Mouse (Mus musculus): ENCODE results near the gene Zfp653. TPM values are rescaled to one million over a fixed set of nuclear protein-coding genes. Genes with fewer than 3 reads are reported as not detected.

The Zfp653 gene
- polyA plus RNA-seq, 1 experiment = 15.7 TPM

GRCm38 (mm10) chr9:22069881-22070553 lies 1.2 kb downstream of the Zfp653 start:
- no peak for DNase-seq (ENCODE audit: low read depth)

- no peak for DNase-seq (ENCODE audit: low read depth)
Observed at GRCm38 (mm10) chr9:22067195-22067594, 4.0 kb downstream of the Zfp653 start.

GRCm38 (mm10) chr9:22066433-22066832 lies 4.7 kb downstream of the Zfp653 start:
- no peak for DNase-seq (ENCODE audit: low read depth)

DNA sequence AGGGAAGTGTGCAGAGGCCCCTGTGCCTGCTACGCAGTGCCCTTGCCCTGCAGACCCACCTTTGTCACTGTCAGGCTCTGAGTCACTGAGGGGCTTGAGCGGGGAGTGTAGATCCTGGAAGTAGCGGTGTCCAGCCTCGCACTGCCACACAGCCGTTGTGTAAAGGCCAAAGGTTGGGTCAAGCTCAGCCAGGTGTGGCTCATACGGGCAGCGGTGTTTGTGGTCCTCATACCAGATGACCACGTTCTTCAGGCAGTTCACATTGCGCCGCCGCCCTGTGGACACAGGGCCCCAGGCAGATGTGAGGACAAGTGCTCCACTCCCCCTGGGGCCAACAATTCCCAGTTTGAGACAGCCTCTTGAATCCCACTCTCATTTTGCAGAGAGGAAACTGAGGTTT lies 5.5 kb downstream of the Zfp653 start:
- DNase-seq (ENCODE audit: low read depth) = no peak

DNA sequence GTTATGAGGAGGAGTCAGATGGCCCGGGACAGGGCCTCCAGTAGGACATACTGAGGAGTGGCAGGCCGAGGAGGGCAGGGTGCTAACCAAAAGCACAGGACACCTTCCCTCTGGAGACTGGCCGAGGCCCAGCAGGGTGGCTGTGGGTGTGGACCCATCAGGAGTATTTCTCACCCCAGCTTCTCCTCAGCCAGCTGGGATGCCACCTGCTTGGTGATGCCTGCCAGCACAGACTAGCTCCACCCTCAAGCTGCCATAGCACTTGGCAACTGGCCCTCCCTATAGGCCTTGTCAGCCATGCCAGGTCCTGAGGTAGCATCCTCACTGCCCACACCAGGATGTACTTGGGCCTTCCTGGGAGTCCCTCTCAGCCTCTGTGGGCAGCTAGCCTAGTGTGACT lies 6.8 kb downstream of the Zfp653 start:
- no peak for DNase-seq (ENCODE audit: low read depth)

DNA sequence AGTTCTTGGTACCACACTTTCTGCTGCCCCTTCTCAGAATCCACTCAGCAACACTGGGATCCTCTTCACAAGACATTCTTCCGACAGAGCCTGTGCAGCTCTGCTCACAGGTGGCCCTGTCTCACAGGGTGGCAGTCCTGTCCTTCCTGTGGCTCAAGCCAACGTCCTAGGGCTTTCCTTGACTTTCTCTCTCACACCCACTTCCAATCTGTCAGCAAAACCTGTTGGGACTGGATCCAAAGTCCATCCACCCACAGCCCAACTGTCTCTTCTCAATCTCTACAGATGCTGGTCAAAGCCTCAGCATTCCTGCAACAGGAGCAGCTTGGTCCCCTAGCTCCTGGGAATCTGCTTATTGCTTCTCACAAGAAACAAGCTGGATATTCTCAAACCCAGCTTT lies 9.8 kb downstream of the Zfp653 start:
- no peak for DNase-seq (ENCODE audit: low read depth)

DNA sequence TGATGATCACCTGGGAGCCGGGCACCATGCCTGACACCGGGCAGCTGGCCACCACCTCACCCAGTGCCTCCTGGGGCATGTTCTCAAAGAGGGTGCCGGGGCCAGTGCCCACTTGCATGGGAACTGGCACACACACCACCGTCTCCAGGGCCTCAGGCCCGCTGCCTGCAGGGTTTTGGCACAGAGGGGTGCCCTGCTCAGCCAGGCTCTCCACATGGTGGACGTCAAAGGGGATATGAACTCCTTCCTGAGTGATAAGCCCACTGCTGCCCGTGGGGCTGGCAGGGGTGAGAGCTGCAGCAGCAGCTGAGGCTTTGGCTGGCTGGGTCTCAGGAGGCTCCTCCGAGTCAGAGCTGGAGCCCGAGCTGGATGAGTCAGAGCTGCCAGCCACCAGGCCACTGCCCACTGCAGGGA lies 13.2 kb downstream of the Zfp653 start:
- DNase-seq (ENCODE audit: low read depth) = no peak

DNA sequence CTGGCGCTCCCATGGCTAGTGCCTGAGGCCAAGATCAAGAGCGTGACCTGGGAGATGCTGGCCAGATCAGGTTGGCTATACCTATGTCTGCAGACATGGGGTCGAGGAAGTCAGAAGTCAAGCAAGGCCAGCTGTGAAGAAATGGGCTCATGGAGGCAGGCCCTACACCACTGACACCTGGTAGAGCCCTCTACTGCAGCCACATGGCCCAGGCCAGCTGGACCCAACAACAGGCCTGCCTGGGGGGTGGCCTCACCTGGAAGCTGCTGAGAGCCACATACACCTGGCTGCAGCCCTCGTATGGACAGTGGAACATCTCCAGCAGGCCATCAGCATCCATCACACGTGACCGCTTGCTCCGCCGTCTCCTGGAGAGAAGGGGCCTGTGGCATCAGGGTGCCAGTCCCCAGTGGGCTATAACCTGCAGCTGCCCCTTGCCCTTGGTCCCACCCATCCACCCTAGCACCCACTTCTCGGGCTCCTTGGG lies 14.1 kb downstream of the Zfp653 start:
- DNase-seq (ENCODE audit: low read depth) = no peak

DNA sequence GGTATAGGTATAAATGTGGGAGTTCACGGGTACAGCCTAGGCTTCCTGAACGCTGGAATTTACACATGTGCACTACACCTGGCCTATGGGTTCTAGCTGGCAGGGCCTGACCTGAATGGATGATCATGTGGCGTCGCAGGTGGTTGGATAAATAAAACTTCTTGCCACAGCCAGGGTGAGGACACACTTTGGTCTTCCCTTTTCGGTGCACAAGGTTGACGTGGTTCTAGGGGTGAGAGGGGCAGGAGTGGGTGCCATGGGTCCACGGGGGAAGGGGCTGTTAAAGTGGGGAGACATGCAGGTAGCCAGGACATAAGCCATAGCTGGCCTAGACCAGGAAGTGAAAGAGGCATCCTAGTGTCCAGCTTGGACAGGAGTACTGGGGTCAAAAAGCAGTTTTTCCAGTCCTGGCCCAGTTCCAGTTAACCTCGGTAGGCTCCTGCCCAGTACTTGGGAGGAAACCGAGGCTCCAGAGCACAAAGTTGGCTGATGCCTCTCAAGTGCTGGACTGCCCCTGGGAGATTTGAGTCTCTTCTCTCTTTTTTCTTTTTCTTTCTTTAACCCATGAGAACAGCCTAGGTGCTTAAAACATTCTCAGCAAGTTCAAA lies 14.8 kb downstream of the Zfp653 start:
- DNase-seq (ENCODE audit: low read depth) = no peak

DNA sequence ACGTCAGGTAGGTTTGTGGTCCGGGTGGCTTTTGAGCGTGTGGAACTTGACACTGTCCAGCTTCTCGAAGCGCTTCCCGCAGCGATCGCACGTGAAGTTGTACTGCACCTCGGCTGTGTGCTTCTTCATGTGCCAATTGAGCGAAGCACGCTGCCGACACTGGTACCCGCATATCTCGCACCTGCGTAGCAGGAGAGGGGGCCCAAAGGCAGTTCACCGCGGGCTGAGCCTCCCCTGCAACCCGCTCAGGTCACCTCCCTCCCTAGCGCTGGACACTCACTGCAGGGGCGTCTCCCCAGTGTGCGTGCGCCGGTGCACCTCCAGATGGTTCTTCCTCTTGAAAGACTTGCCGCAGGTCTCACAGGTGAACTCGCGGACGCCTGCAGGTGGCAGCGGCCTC lies 15.5 kb downstream of the Zfp653 start:
- DNase-seq (ENCODE audit: low read depth) = no peak

DNA sequence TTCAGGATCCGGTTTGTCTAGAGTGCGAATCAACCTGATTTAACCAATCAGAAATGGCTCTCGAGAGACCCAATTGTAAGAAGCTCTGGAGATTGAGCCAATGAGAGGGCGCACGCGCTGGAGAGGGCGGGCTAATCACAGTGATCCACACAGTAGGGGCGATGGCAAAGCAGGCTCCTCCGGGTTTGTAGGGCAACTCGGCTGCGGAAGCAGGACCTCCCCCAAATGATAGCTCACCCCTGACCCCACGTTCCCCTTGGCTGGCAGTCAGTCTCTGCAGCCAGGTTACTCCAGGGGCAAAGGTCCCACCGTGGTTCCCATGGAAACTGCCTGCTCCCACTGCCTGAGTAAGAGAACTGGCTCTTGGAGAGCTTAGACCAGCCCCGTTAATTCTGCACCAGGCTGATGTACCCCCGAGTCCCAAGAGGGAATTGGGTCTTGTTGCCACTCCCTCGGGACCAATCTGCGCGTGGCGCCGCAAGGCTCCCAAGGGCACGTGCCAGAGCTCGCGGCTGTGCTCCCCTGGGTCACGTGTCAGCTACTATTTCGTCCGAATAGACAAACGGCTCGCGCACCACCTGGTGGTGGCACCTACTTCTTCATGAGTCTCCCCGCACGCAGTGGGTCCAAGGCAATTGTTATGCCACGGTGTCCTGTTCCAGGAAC lies 16.6 kb downstream of the Zfp653 start:
- DNase-seq (ENCODE audit: low read depth) = no peak

- DNase-seq (ENCODE audit: low read depth) = no peak
Observed at GRCm38 (mm10) chr9:22053657-22054056, 17.5 kb downstream of the Zfp653 start.

- DNase-seq (ENCODE audit: low read depth) = no peak
Observed at GRCm38 (mm10) chr9:22051958-22052254, 19.3 kb downstream of the Zfp653 start, which contains the start of gene Elavl3. TSS of gene Elavl3 (minus strand) at chr9:22052023.

DNA sequence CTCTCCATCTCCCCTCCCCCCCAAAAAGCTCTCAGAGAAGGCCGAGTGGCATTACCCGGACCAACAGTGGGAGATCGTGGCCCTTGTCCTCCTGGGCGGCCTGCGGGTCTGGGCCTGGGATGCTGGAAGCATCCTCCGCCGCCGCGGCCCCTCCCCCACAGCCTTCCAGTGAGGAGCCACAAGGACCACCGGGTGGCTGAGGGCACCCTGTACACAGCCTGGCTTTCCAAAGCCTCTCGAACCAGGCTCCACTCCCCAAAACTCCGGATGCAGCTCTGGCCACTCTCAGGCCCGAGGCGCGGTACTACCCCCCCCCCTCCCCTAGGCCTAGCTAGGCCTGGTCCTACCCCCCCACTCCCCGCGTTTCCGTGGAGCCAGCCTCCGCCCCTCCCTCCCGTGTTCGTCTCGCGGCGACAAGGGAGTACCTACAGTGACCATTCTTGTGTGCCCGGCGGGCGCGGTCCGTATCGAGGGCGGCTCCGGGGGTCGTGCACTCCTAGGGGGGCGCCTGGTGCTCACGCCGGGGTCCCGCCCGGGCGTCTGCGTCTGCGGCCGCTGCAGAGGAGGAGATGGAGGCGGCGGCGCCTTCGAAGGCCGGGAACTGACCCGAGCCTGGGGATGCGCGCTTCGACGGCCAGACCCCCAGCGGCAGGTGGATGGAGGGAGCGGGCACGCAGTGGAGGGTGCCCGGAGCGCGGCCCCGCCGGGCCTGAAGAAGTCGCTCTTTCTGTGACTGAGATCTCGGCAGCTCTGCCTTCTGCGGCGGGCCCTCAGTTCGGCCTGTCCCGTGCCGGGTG lies 19.8 kb downstream of the Zfp653 start:
- no peak for DNase-seq (ENCODE audit: low read depth)

DNA sequence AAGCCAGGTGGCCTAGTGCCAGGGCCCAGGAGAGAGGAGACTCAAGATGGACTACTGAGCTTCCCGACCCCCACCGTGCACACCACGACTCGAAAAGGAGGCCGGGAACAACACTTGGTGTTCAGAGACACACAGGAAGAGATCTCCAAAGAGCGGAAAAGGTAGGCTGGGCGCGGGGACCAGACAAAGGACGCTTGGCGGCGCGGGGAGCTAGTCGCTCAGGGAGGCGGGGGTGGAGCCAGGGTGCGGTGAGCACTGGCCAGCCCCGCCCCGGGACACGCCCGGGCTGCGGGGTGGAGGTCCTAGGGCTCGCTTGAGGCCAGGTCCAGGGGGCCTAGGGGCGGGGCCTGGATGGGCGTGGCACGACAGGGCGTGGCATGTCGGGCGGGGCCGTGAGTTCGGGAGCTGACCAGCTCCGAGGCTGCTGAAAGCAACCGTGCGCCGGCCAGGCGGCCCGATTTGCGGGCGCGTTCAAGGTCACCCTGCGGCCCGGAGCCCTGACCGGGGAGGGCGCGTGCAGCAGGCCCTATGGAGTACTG lies 20.8 kb downstream of the Zfp653 start:
- no peak for DNase-seq (ENCODE audit: low read depth)

DNA sequence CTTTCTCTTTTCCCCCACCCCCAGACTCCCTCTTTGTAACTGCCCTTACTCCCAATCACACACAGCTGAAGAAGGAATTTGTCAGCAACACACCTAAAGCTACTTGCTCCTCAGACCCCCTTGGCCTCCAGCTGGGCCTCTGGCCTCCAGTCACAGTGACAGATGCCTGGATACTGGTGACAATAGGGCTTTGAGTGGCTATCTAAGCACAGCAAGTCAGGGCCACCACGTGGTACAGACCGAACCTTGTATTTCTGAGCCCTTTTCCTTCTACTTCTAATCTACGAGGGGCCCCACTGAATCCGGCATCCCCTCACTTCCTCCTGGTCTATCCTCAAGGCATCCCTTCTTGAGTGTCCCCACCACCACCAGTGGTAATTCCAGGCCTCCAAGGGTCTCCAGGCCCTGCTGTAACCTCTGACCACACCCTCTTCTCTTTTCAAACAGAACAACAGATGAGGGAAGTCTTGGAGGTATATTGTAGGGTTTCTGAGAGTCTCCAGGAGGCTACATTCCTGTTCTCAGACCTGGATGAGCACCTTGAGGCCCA lies 21.4 kb downstream of the Zfp653 start:
- DNase-seq (ENCODE audit: low read depth) = no peak

- no peak for DNase-seq (ENCODE audit: low read depth)
Observed at GRCm38 (mm10) chr9:22049315-22049714, 21.9 kb downstream of the Zfp653 start.

- DNase-seq (ENCODE audit: low read depth) = no peak
Observed at GRCm38 (mm10) chr9:22047329-22047728, 23.8 kb downstream of the Zfp653 start.

DNA sequence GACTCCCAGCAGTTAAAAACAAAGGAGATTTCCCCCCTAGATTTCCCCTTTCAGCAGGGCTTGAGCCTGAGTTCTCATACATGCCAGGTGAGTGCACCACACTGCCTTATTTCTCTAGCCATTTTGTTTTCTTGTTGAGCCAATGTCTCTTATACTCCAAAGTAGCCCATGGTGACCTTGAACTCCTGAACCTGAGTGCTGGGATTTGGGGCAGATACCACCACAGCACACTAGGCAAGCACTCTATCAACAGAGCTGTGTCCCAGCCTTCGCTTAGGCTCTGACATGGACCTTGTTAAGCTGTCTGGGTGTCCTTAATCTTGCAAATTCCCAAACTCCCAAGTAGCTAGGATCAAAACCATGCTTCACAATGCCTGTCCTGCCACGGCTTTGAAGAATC lies 29.3 kb downstream of the Zfp653 start:
- no peak for DNase-seq (ENCODE audit: low read depth)

DNA sequence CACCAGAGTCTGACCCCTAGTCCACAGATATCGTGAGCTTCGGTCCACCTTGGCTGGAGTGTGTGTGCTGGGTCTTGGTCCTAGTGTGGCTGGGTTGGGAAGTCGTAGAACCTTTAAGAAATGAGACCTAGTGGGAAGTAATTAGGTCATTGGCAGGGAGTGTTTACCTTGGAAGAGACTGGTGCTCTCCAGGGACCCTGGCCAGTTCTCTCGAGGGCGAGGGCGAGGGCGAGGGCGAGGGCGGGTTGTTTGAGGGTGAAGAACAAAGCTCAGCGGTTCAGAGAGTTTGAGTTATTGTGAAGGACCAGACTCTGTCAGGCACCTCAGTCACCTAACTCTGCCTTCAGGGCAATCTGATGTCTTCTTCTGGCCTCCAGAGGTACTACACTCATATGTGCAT lies 33.4 kb downstream of the Zfp653 start:
- DNase-seq (ENCODE audit: low read depth) = no peak

DNA sequence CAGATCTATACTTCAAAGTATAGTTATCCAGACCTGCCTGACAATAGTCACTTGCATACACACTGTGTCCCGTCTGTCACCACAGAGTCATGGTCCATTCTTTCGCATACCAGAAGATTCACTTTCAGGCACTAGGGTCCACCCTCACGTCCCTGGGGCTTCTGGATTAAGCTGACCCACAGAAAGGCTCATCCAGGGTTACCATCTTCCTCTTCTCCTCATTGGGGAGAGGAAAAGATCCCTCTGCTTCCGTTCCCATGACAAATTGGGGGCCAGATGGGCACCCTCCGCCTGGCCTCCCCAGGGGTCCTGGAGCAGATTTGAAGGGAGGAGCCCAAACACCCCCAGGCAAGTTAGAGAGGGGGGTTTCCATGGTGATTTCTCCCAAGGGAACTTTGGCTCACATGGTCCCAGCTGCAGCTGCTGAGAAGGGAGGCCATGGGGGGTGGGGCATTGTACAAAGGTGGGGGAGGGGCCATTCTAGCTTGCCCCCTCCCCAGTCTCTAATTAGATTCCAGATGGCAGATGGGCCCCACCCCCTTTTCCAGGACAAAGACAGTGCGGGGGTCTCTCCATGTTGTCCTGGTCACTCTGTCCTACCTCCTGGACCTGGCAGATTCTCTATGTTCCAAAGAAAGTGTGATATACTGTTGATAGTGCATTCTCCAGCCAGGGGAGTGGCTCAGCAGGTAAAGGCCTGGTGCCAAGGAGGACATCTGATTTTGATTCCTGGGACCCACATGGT lies 35.7 kb downstream of the Zfp653 start:
- no peak for DNase-seq (ENCODE audit: low read depth)

All from gonadal fat pad, adult 2 months (tissue).